Mouse (Mus musculus): ENCODE measurements around the gene Epb41l2.
A peak's percentile ranks its signal among the peaks of the same experiment; 100 is the strongest.

Epb41l2 gene

DNA sequence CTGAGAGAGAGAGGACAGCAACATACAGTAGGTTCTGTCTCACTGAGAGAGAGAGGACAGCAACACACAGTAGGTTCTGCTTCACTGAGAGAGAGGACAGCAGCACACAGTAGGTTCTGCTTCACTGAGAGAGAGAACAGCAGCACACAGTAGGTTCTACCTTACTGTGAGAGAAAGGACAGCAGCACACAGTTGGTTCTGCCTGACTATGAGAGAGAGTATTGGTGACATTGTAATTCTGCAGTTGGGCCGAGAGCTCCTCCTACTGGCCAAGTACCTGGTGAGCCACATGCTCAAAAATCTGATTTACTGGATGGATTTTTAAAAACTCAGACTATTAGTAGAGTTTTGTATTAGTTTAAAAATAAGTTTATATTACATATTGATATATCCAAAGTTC lies 128.9 kb downstream of the Epb41l2 start:
- DNase-seq (ENCODE audit: low spot score in 2 of 2), result peak; percentile 35 to 80

DNA sequence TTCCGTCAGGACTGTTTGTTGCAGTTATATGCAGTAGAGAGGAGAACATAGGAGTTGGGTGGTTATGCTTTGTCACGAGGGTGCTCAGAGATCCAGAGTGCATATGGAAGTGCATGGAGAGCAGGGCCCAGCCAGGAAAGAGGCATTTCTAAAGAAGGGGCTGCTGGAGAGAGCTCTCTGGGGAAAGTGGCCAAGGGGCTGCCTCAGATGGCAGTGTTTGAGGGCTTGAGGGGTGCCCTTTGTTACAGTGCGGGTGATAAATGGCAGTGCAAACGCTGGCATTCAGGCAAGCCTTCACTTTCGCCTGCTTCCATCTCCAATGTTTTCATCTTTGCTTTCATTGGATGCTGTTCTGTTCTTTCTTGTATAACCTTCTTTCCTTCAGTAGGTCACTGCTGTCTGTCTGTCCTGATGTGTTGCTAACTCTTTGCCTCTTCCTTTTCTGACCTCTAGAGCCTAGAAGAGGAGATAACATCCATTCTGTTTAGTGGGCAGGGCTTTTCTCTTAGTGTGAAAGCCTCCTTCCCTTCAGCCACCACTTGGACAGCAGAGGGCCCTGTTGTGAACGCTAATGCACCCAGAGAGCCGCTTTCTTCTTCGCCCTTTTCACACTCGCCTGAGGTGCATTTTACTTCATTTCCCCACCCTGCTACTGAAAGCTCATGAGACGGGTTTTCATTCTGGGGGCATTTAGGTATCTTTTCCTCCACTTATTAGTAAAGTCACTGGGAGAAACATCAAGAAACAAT lies 139.9 kb downstream of the Epb41l2 start:
- DNase-seq (ENCODE audit: low spot score in 2 of 2), result no peak

DNA sequence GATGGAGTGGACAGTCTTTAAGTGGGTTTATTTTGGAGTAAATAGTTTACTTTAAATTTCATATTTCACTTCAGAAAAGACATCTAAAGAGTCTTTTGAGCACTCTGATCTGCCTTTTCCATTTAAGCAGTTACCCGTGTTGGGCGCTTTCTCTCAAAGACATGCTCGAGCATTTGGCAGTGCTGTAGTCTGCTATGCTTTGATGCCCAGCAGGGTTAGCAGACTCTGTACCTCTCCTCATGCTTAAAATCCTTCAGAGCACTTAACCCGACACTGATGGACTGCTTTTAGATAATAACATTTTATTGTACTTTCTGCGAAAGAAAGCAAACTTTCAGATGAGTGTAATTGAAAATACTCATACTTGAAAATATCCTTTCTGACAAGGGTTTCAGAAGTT lies 143.7 kb downstream of the Epb41l2 start:
- DNase-seq (ENCODE audit: low spot score in 2 of 2), result no peak

DNA sequence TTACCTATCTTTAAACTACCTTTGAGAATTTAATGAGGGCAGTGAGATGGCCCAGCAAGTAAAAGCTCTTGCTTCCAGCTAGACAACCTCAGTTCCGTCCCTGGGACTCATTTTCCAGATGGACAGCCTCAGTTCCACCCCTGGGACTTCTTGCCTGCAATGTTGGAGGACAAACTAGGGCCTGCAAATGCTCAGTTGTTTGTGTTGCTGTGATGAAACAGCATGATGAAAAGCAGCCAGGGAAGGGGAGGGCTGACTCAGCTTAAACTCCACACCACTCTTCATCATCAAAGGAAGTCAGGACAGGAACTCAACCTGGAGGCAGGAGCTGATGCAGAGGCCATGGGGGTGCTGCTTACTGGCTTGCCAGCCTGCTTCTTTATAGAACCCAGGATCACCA lies 154.2 kb downstream of the Epb41l2 start:
- DNase-seq (ENCODE audit: low spot score in 2 of 2), result no peak

DNA sequence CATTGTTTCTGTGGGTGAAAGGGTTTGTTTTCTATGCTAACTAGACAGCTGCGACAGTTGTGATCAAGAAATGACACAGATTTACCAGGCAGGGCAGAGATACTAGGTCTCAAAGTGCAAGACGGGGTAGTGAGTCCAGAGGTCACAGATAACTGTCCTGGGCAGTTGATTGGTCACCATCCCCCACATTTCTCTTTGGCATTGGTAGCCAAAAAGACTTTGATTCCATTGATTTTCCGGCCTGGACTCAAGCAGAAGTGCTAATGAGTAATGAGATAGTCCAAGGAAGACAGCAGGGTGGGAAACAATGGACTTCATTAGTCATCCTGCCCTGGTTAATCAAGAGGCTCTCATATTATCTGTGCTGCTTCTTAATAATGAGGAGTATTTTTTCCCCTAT lies 160.4 kb downstream of the Epb41l2 start:
- no peak for DNase-seq (ENCODE audit: low spot score in 2 of 2)

DNA sequence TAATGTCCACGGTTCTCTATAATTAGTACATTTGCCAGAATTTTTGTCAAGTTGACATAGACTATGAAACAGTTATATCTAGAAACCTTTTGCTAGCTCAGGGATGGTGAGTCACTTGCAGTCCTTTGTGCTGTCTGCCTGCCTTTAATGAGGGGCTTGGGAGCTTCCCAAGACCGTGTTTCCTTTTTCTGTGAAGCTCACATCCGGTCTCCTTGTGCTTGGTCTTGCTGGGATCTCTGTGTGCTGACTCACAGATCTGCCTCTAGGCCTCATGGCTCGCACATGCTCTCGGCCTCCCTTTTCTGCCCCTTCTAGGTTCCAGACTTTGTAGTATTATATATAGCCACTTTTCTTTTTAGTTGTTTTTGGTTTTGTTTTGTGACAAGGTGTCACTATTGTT lies 160.8 kb downstream of the Epb41l2 start:
- no peak for DNase-seq (ENCODE audit: low spot score in 2 of 2)

DNA sequence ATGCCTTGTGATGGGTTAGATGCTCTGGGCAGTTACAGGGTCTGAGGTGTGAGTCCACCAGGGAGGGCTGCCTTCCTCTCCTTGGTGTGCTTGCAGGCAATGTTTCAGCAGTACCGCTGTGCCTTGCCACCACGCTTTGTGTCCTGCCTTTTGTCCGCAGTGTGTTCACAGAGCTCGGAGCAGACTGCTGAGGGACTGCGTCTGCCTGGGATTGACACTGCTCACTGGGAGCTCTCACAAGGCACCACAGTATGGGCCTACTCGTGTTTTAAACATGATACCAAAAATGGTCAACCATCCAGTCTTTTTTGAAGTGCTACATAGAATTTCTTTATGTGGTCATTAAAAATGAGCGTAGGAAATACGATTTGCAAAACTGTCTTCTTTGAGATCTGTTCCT lies 164.1 kb downstream of the Epb41l2 start:
- DNase-seq (ENCODE audit: low spot score in 2 of 2), result no peak

DNA sequence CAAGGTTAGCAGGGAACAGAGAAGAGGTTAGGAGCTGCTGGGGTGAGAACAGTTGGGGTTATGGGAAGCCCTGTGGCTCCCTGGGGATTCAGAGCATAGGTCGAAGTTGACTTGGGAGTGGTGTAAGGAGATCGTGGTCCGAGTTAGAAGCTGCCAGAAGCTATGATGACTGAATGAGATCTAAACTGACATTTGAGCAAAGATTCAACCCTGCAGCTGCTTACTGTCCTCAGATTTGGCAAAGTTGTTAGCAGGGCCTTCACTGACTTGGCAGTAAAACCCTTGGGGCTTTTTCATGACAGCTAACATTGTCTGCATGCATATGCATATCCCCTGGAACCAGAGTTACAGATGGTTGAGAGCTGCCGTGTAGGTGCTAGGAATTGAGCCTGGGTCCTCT lies 166.6 kb downstream of the Epb41l2 start:
- no peak for DNase-seq (ENCODE audit: low spot score in 2 of 2)

DNA sequence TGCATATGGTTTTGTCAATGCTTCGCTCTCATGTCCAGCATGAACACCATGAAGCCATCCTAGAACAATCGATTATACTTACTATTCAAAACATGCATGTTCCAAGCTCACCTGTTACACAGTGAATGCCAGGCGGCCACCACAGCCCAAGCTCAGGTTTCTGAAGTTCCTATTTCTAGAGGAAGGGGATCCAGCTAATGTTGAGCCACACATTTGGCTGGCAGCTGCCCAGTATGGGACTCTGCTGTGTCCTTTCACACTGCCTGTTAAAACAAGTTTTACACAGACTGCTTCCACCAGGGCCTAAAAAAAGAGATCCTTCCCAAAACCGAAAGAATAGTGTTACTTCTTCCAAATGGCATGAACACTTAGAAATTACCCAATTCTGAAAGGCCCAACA lies 167.0 kb downstream of the Epb41l2 start:
- no peak for DNase-seq (ENCODE audit: low spot score in 2 of 2)

DNA sequence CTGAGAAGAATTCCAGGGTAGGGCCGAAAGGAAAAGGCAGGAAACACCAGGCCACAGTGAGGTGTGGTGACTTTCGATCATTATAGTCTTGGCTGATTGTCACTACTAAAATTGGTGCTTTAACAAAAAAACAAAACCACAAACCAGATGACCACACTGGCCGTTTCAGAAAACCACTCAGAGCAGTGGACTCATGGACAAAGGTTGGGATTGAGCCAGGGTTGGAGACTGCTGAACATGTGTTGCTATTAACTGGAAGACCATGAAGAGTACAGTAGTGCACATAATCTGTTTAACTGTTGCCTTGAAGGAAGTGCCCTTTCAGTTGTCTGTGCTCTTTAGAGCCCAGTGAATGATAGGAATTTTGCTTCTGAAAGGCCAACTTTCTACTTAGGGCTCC lies 167.5 kb downstream of the Epb41l2 start:
- no peak for DNase-seq (ENCODE audit: low spot score in 2 of 2)

DNA sequence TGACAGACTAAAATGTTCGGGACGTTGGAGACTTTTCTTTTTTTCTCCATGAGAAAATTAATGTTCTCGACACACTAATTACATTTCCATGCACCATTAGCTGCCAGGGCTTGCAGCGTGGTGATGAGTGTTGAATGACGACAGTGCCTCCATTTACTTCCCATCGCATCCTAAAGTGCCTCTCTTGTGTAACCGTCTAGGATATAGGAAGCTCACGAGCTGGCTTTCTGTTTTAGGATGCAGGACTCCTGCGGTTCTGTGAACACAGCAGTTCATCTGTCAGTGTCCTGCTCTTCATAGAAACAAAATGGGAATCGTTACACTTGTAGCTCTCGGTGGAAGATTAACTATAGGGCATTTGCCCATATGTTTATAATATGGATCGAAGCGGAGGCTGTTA lies 171.7 kb downstream of the Epb41l2 start:
- DNase-seq (ENCODE audit: low spot score in 2 of 2), result no peak

DNA sequence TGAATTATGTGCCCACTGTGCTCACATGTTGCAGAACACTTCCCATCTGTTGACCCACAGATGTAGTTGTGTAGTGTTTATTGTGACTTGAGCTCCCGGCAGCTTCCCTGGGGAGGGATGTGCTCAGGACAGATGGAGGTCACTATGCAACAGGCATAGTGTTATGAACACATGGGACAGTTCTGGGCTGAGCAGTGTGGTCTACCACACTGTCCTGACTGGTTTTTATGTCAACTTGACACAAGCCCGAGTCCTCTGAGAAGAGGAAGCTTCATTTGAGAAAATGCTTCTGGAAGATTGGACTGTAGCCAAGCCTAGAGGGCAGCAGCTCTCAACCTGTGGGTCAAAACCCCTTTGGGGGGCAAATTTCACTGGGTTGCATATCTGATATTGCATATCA lies 173.5 kb downstream of the Epb41l2 start:
- no peak for DNase-seq (ENCODE audit: low spot score in 2 of 2)

DNA sequence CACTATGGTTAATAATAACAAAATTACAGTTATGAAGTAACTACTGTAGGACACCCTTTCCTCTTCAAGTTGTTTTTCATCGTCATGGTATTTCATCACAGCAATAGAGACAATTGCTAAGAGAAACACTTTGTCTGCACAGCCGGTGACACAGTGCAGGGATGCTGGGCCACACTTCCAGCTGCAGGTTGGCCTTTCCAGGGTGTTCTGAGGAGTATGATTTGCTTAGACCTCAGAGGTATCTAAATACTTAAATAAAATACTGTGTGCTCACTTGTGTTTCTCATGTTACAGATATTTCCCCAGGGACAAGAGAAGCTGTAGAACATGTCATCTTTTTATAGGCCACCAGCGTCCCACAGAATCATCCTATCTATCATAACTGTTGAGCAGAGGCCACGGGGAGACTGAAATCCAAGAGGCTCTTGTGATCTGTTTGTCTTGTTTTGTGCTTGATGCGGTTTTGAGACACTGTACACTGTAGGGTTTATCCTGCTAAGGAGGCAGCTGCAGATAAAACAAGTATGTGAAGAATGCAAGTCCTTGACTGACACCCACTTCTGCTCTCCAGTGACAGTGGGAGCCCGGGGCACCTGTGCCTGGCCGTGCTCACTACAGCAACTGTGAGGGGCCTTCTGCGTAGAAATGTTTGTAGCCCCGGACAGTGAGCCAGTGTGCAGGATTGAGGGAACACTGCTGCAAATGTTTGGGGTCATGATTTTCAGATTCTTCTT lies 174.1 kb downstream of the Epb41l2 start:
- DNase-seq (ENCODE audit: low spot score in 2 of 2), result no peak

DNA sequence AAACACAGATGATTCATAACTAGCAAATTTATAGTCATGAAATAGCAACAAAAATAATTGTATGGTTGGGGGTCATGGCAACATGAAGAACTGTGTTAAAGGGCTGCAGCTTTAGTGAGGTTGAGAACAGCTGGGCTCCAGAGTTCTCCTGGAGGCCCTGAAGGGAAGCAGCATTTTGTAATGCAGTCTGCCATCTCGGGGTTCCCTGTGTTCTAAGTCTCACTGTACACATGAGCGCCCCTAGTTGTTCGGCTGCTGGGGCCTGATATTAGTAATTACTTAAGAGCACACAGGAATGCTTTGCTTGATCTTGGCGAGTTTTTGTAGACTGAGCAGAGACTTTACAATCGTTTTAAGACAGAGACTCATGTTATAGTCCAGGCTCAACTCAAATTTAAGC lies 174.9 kb downstream of the Epb41l2 start:
- DNase-seq (ENCODE audit: low spot score in 2 of 2), result no peak

DNA sequence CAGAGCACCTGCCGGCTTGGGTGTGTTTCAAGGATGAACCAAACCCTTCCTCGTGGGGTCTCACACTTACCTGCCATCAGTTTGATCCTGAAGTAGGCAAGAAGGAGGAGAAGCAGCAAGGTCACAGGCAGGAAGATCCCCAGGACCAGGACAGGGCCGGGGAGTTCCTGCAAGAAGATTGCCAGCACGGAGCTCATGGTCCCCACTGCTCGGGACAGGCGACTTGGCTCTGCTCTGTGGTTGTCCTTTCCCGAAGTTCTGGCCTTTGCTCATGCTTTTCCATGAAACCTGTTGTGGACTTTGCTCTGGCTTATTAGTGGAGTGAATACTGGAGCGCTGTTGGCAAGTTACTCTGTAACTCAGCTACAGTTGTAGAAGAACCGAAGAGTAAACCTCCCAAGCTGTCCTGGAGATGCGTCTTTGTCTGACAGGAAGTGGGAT lies 176.3 kb downstream of the Epb41l2 start, which contains the start of gene Smlr1:
Smlr1 (minus strand) TSS at position 377 of the 441 bp plus-strand sequence.
- no peak for DNase-seq (ENCODE audit: low spot score in 2 of 2)

DNA sequence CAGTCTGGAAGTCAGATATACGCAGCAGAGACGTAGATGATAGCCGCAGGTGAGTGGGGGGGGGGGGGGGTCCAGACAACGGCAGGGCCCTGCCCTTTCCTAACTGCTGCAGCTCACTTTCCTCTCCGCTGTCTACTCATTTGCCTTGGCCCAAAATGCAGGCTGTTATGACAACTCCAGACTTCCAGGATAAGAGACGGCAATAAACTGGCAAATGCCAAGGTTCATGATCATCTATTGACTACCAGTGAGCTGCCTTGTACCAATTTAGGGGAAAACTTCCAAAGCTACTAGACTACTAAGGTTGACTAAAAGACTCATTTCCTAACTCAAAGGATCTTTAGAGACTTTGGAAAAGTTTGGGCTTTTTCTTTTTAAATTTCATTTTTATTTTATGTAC lies 177.0 kb downstream of the Epb41l2 start:
- no peak for DNase-seq (ENCODE audit: low spot score in 2 of 2)

DNA sequence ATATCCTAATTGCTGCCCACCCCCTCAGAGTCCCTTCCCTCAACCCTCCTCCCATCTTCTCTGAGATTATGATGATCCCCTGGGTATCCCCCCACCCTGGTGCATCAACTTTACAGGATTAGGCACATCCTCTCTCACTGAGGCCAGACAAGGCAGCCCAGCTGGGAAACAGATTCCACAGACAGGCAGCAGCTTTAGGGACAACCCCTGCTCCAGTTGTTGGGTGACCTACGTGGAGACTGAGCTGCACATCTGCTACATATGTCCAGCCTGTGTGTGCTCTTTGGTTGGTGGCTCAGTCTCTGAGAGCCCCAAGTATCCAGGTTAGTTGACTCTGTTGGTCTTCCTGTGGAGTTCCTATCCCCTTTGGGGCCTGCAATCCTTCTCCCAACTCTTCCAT lies 179.1 kb downstream of the Epb41l2 start:
- DNase-seq (ENCODE audit: low spot score in 2 of 2), result no peak

DNA sequence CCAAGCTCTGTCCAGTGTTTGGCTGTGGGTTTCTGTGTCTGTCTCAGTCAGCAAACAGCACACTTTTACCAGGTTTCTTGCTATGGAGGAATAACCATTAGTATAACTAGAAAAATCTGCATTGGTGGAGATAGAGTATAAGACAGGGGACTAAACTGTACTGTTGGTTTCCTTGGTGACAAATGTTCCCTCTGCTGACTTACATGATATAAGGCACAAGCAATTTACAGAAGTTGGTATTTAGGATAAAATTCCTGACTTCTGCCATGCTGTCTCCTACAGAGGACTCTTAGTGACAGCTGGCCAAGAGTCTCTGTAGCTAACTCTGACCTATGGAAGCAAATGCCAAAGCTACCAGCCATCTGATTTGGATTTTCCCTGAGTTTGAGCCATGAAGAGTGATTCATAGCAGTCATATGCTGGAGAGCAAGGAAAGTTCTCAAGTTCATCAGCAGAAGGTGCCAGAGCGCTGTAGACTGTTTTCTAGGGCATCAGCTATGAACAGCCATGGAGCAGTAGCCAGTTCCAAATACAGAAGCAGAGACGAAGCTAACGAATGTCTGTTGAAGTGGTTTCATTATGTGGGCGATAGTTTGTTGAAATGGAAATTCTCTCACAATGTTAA lies 179.7 kb downstream of the Epb41l2 start:
- no peak for DNase-seq (ENCODE audit: low spot score in 2 of 2)

DNA sequence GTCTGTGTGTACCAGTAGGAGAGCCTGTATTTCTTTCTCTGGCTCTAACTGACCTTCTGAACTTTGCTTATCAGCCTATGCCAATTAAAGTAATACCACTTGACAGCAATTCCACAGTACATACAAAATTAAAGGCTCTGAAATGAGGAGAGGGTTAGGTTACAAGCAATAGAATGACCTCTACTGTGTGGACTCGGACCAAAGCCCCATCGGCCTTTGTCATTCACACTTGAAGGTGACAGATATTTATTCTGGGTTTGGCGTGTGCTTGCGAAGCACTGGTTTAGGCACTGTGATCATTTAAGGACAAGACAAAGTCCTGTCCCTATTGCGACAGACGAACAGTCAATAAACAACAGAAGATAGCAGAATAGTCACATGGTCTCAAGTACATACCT lies 180.2 kb downstream of the Epb41l2 start:
- no peak for DNase-seq (ENCODE audit: low spot score in 2 of 2)

DNA sequence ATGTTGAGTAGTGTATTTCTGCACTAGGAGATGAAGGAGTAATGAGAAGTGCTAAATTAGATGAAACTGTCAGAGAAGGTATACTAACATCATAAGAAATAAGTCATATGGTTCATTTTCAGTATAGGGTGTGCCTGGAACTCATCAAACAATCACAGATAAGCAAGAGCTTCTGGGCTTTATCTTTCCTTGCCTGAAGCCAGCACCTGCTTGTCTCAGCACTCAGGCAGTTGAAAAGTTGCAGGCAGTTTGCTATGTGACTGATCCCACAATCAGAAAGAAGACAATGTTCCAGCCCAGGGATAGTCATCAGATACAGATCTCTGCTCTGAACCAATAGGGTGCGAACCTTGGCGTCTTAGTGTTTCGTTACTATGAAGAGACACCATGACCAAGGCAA lies 181.5 kb downstream of the Epb41l2 start:
- no peak for DNase-seq (ENCODE audit: low spot score in 2 of 2)

DNA sequence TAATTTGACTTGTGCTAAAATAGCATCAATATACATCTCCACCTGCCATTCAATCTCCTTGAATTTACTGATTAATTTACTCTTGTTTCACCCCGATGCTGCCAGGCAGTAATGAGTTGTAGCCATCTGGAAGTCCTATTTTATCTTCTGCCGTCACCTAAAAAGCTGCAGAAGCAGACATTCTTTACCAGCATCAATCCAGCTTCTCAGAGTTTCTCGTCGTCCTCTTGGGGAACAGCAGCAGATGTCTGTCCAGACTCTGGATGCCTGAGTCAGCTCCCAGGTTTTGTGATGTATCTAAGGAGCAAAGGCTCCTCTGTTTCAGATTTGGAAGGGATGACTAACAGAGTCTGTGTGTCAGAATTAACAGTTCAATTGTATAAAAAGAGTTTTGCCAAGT lies 193.3 kb downstream of the Epb41l2 start:
- DNase-seq (ENCODE audit: low spot score in 2 of 2), result no peak

DNA sequence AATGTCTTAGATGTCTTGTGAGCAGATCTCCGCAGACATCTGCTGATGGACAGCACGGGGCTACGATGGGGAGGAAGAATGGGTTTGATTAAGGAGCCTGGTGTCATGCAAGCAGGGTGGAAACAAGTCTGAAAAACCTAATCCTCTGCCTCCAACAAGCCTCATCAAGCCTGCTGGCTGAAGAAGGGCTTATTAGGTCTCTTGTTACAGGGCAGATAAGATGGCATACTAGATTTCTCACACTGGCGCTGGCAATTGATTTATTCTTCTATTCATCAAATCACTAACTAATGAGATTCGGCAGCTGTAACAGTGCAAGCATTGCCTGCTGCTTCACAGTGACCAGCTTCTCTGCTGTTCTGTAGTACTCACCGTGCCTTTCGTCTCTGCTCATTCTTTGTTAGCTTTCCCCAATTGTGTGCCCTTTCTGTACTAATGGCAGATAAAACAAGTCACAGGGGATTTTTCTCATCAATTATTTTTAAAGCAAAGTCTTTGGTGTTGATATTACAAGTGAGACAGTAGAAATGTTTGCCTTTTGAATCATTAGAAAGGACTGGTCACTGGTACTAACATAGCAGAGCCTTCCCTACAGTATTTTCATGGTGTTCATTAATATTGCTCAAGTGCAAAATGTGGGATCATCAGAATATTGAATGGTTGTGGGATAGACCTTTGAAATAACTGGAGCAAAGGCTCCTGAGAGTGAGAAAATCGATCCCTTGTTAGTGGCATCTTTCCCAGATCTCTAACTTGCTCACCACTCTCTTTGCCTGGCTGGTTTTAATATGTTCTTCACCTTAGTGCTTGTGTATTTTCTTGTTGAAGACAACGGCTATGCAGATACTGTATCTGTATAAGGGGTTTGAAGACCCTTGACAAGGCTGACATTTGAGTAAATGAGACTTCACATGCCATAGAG lies 212.0 kb downstream of the Epb41l2 start:
- no peak for DNase-seq (ENCODE audit: low spot score in 2 of 2)

Measured in spleen, postnatal 10 days (tissue).